Mouse (Mus musculus) heart, adult 8-10 months (tissue): ENCODE results near the gene Rhot2. TPM values are rescaled to one million over a fixed set of nuclear protein-coding genes. Genes with fewer than 3 reads are reported as not detected.

ENCODE experiments used
- DNase-seq: peaks from one replicate; pipeline ENCODE4 v3.0.0; 2022; ENCODE audit warnings: low spot score
- microRNA-seq: library from miRNA; unstranded; fragments of <30 nt; microRNA quantifications from one replicate; pipeline ENCODE4 v1.2.0, GENCODE M21; 2022
- total RNA-seq, 4 experiments: library from RNA; stranded (reverse); gene quantifications; 2 replicates each; pipeline ENCODE4 v1.2.4; 2022

The Rhot2 gene
- total RNA-seq, 4 experiments from 2014 or later = 128 to 153 (median 135) TPM

DNA sequence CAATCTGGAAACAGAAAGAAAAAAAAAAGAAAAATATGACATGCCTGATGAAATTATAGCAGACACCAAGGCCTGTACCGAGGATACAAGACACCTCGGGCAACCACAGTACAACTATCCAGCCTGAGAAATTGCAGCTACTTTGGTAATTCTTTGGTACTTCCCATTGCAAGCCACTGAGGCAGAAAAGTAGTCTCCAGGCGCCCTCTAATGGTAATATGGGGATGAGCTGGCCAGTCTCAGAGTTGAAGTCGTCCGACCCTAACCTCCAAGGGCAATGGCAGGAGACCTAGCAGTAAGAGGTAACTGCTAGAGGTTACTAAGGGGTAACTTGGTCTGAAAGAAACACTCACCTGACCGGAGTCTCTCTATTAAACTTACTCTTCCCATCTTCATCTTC is 43.6 kb downstream of the Rhot2 start:
- peak; percentile 75 for DNase-seq

GRCm38 (mm10) chr17:25796951-25797369 is 47.7 kb downstream of the Rhot2 start, which contains the start of gene Metrn:
Metrn (minus strand) TSS chr17:25797136.
- DNase-seq = peak; percentile 89

DNA sequence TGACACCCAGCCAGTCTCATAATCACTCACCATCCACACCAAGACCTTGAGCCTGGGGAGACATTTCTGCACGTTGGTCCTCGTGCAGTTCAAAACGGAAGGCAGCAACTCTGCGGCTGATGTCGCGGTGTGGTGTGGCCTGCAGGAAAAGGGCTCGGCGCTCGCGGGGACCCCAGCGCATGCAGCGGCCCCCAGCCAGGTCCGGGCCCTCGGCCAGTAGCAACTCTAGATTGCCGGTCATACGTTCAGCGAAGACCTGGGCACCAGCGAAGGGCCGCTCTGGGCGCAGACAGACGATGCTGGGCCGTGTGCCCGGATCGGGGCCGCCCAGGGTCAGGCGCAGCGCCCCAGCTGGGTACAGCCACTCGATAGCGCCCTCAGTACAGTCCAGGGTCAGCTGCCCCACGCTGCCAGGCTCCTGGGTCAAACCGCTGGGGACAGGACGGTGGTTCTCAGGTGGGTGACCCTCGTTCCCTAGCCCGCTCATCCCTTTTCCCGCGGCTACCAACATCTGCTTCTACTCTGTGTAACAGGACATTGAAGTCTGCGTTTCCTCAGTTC is 48.4 kb downstream of the Rhot2 start:
- no peak for DNase-seq

GRCm38 (mm10) chr17:25795609-25796092 is 49.0 kb downstream of the Rhot2 start, which contains the start of gene AC134908.4:
AC134908.4 (minus strand) TSS chr17:25795659.
- no peak for DNase-seq

DNA sequence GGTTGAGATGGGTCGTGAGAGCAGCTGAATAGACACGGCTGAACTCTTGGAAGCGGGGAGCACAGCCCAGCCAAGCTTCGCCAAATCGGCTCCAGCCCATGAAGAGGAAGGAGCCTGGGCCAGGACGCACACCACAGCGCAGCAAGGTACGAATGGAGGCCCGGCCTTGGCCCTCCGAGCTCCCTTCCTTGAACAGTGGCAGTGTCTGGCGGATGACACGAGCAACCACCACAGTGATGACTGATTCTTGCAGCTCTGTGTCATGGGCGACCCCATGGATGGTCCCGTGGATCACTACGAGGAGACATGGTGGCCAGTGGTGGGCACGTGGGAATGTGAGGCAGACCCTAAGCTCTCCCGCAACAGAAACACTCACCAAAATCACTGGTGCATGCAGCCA is 49.7 kb downstream of the Rhot2 start:
- DNase-seq = no peak

DNA sequence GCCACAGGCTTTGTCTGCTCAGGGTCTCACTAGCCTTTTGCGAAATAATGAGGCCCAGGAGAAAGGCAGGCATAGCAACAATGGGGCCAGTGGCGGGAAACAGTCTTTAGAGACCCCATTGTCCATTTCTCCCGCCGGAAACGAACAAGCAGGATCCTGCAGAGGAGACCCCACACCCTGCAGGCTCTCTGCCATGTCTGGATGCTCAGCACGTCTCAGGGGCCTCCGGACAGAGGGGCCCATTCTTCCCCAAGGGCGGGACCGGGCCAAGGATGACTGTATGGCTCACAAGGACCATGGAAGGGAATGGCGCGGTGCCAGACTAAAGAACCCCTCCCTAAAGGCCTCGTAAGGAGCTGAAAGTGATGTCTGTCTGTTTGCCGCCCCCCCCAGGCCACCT is 50.5 kb downstream of the Rhot2 start:
- no peak for DNase-seq

- peak; percentile 83 for DNase-seq
Observed at GRCm38 (mm10) chr17:25792615-25793014, 52.0 kb downstream of the Rhot2 start, which contains the start of gene Fam173a. Fam173a (minus strand) TSS chr17:25792901.

- peak; percentile 83 for DNase-seq
Observed at GRCm38 (mm10) chr17:25791843-25792527, 52.7 kb downstream of the Rhot2 start.

- DNase-seq = no peak
Observed at GRCm38 (mm10) chr17:25791320-25791842, 53.3 kb downstream of the Rhot2 start.

Small RNA genes within 50 kb of the gene (microRNA-seq; reads per million reads assigned to microRNA genes)
- gene Mir3082 = 2.5 reads per million

Other genes starting within 250 kb of the Rhot2 start
- gene Gng13, start 127.7 kb downstream of the Rhot2 start, total RNA-seq = 1 to 10 TPM in 2 of 4 experiments, not detected in 2; 1.1 to 2.0 TPM
- gene Chtf18, start 117.4 kb downstream of the Rhot2 start, total RNA-seq = 1 to 10 TPM; 1.2 to 2.1 (median 1.6) TPM
- 1 to 10 TPM; 4.5 to 5.3 (median 4.6) TPM for gene Rpusd1, start 117.2 kb downstream of the Rhot2 start, total RNA-seq
- gene Mslnl, start 108.8 kb downstream of the Rhot2 start, total RNA-seq = not detected
- gene Msln, start 90.5 kb downstream of the Rhot2 start, total RNA-seq = 10 to 100 TPM in 3 of 4 experiments, 1 to 10 TPM in 1; 9.8 to 20.9 (median 17.6) TPM
- 10 to 100 TPM; 43.8 to 48.8 (median 46.6) TPM for gene Narfl, start 71.1 kb downstream of the Rhot2 start, total RNA-seq
- gene Haghl, start 59.2 kb downstream of the Rhot2 start, total RNA-seq = 10 to 100 TPM in 3 of 4 experiments, 1 to 10 TPM in 1; 8.5 to 18.4 (median 12.1) TPM
- gene Ccdc78, start 58.3 kb downstream of the Rhot2 start, total RNA-seq = under 1 TPM in 1 of 4 experiments, not detected in 3; 0.38 TPM
- gene Fam173a, start 52.0 kb downstream of the Rhot2 start, total RNA-seq = 10 to 100 TPM; 40.7 to 49.9 (median 44.9) TPM
- 1 to 10 TPM in 1 of 4 experiments, under 1 TPM in 1, not detected in 2; 0.72 to 1.8 TPM for gene AC134908.4, start 49.2 kb downstream of the Rhot2 start, total RNA-seq
- gene Metrn, start 47.7 kb downstream of the Rhot2 start, total RNA-seq = 10 to 100 TPM; 58.8 to 75.3 (median 65.7) TPM
- 1 to 10 TPM; 1.2 to 1.9 (median 1.5) TPM for gene Fbxl16, start 35.8 kb downstream of the Rhot2 start, total RNA-seq
- gene Wdr24, start 21.2 kb downstream of the Rhot2 start, total RNA-seq = 10 to 100 TPM; 11.2 to 12.6 (median 12.1) TPM
- gene Jmjd8, start 16.0 kb downstream of the Rhot2 start, total RNA-seq = 10 to 100 TPM; 34.2 to 39.6 (median 34.8) TPM
- 100 to 1,000 TPM; 129 to 137 (median 130) TPM for gene Stub1, start 11.4 kb downstream of the Rhot2 start, total RNA-seq
- 1 to 10 TPM in 3 of 4 experiments, under 1 TPM in 1; 0.97 to 5.1 (median 1.6) TPM for gene Rhbdl1, start 7.6 kb downstream of the Rhot2 start, total RNA-seq
- gene Gm20683, start 3.1 kb downstream of the Rhot2 start, total RNA-seq = 1 to 10 TPM; 2.2 to 4.4 (median 3.8) TPM
- 1 to 10 TPM; 1.4 to 2.1 (median 1.6) TPM for gene Wdr90, start 16.6 kb upstream of the Rhot2 start, total RNA-seq
- gene Mcrip2, start 23.9 kb upstream of the Rhot2 start, total RNA-seq = 100 to 1,000 TPM; 211 to 282 (median 267) TPM
- 10 to 100 TPM; 13.6 to 16.8 (median 14.5) TPM for gene Mettl26, start 30.2 kb upstream of the Rhot2 start, total RNA-seq
- gene Wfikkn1, start 36.0 kb upstream of the Rhot2 start, total RNA-seq = under 1 TPM; 0.44 to 0.57 (median 0.51) TPM
- gene Rab40c, start 74.9 kb upstream of the Rhot2 start, total RNA-seq = 10 to 100 TPM; 17.3 to 20.1 (median 17.7) TPM
- 10 to 100 TPM; 37.3 to 48.3 (median 47.8) TPM for gene Pigq, start 100.1 kb upstream of the Rhot2 start, total RNA-seq
- under 1 TPM in 1 of 4 experiments, not detected in 3; 0.41 TPM for gene Nhlrc4, start 100.1 kb upstream of the Rhot2 start, total RNA-seq
- under 1 TPM; 0.24 to 0.85 (median 0.36) TPM for gene A930017K11Rik, start 107.7 kb upstream of the Rhot2 start, total RNA-seq
- gene Capn15, start 140.9 kb upstream of the Rhot2 start, total RNA-seq = 1 to 10 TPM; 5.4 to 8.1 (median 6.8) TPM
- 10 to 100 TPM; 30.0 to 33.6 (median 32.2) TPM for gene Rab11fip3, start 224.7 kb upstream of the Rhot2 start, total RNA-seq
- 10 to 100 TPM; 10.2 to 11.2 (median 11.0) TPM for gene Decr2, start 245.5 kb upstream of the Rhot2 start, total RNA-seq